Mouse (Mus musculus): ENCODE measurements around the gene Trmo.

The Trmo gene

GRCm38 (mm10) chr4:46341831-46342680, 47.2 kb downstream of the Trmo start:
- DNase-seq (ENCODE audit: extremely low read depth, insufficient read length, low spot score), result no peak

- no peak for DNase-seq (ENCODE audit: extremely low read depth, insufficient read length, low spot score)
Measured at GRCm38 (mm10) chr4:46339584-46339983, 49.7 kb downstream of the Trmo start.

- DNase-seq (ENCODE audit: extremely low read depth, insufficient read length, low spot score), result no peak
Measured at GRCm38 (mm10) chr4:46339026-46339425, 50.2 kb downstream of the Trmo start.

GRCm38 (mm10) chr4:46337990-46338389, 51.2 kb downstream of the Trmo start:
- no peak for DNase-seq (ENCODE audit: extremely low read depth, insufficient read length, low spot score)

GRCm38 (mm10) chr4:46335846-46336245, 53.4 kb downstream of the Trmo start:
- DNase-seq (ENCODE audit: extremely low read depth, insufficient read length, low spot score), result no peak

- DNase-seq (ENCODE audit: extremely low read depth, insufficient read length, low spot score), result no peak
Measured at GRCm38 (mm10) chr4:46328906-46329305, 60.3 kb downstream of the Trmo start.

Measured in 3134 (cell line).